Mouse (Mus musculus): ENCODE measurements around the gene Togaram1. TPM values are rescaled to one million over a fixed set of nuclear protein-coding genes. Genes with fewer than 3 reads are reported as not detected.

Gene Togaram1
- polyA plus RNA-seq, 1 experiment from 2014 or later = 6.1 TPM

- Histone ChIP-seq H3K4me1 (ENCODE audit: insufficient read depth) (no peaks in the 10 kb centered on the region), H3K4me2 (ENCODE audit: low read depth, low read length) (no peak overlapping the region), H3K36me3 (replicated peaks; ENCODE audit: insufficient read depth, low read length) (peaks cover 52% of the 10 kb centered on the region), H3K9ac (replicated peaks) (no peak overlapping the region), H3K9me3 (ENCODE audit: low read length) (no peaks in the 10 kb centered on the region), H3K4me3 (ENCODE audit: low read depth, low read length) (no peak overlapping the region), H3K27me3 (ENCODE audit: insufficient read depth, low read length) (no peaks in the 10 kb centered on the region), H3K27ac (ENCODE audit: low read depth) (no peak overlapping the region)
- whole genome bisulfite sequencing (ENCODE audit: insufficient replicate concordance) = 24% methylated on average over 2 of the region's 2 CpGs
- DNase-seq (no peak), ATAC-seq (no peak)
- TF ChIP-seq EP300 (IDR thresholded peaks at IDR 0.05; ENCODE audit: low read depth) = no peak
- no peak for TF ChIP-seq CTCF (IDR thresholded peaks at IDR 0.05; ENCODE audit: low read depth)
Observed at GRCm38 (mm10) chr12:65065241-65065640, 99.6 kb downstream of the Togaram1 start.

- no peak overlapping the region for H3K27ac ChIP-seq (ENCODE audit: low read depth)
- ATAC-seq (no peak), DNase-seq (no peak)
- TF ChIP-seq EP300 (IDR thresholded peaks at IDR 0.05; ENCODE audit: low read depth) (no peak), CTCF (IDR thresholded peaks at IDR 0.05; ENCODE audit: low read depth) (no peak)
- peaks cover 43% of the 10 kb centered on the region for H3K36me3 ChIP-seq (replicated peaks; ENCODE audit: insufficient read depth, low read length)
- WGBS (ENCODE audit: insufficient replicate concordance) = 29% methylated on average over 3 of the region's 3 CpGs
- H3K27me3 ChIP-seq (ENCODE audit: insufficient read depth, low read length) = no peaks in the 10 kb centered on the region
- no peak overlapping the region for H3K9ac ChIP-seq (replicated peaks)
- H3K4me3 ChIP-seq (ENCODE audit: low read depth, low read length) = no peak overlapping the region
- H3K9me3 ChIP-seq (ENCODE audit: low read length) = no peaks in the 10 kb centered on the region
- no peaks in the 10 kb centered on the region for H3K4me1 ChIP-seq (ENCODE audit: insufficient read depth)
- H3K4me2 ChIP-seq (ENCODE audit: low read depth, low read length) = no peak overlapping the region
Observed at GRCm38 (mm10) chr12:65066234-65066633, 100.6 kb downstream of the Togaram1 start.

GRCm38 (mm10) chr12:65068409-65068808, 102.8 kb downstream of the Togaram1 start:
- WGBS (ENCODE audit: insufficient replicate concordance) = 63% methylated on average over 4 of the region's 4 CpGs
- Histone ChIP-seq H3K4me3 (ENCODE audit: low read depth, low read length) (no peak overlapping the region), H3K4me2 (ENCODE audit: low read depth, low read length) (no peak overlapping the region), H3K27ac (ENCODE audit: low read depth) (no peak overlapping the region), H3K36me3 (replicated peaks; ENCODE audit: insufficient read depth, low read length) (peaks cover 31% of the 10 kb centered on the region), H3K9ac (replicated peaks) (no peak overlapping the region), H3K9me3 (ENCODE audit: low read length) (no peaks in the 10 kb centered on the region), H3K4me1 (ENCODE audit: insufficient read depth) (peaks cover 5% of the 10 kb centered on the region; the same call in 1 of the 2 replicates), H3K27me3 (ENCODE audit: insufficient read depth, low read length) (no peaks in the 10 kb centered on the region)
- TF ChIP-seq EP300 (IDR thresholded peaks at IDR 0.05; ENCODE audit: low read depth) (no peak), CTCF (IDR thresholded peaks at IDR 0.05; ENCODE audit: low read depth) (no peak)
- DNase-seq (no peak), ATAC-seq (no peak)

Other genes starting within 250 kb of the Togaram1 start
- 0.69 and 0.99 TPM in 2 replicates for gene Gm527, start 47.9 kb upstream of the Togaram1 start, polyA plus RNA-seq (2015; fragmentation: Nextera tagmentation; extraction: Ambion mirVana)
- gene Klhl28, start 270 bp upstream of the Togaram1 start, polyA plus RNA-seq (2015; fragmentation: Nextera tagmentation; extraction: Ambion mirVana) = 3.4 and 3.6 TPM in 2 replicates
- gene Prpf39, start 70.5 kb downstream of the Togaram1 start, polyA plus RNA-seq (2015; fragmentation: Nextera tagmentation; extraction: Ambion mirVana) = 9.8 and 12.4 TPM in 2 replicates
- 92.4 and 94.7 TPM in 2 replicates for gene Fkbp3, start 108.2 kb downstream of the Togaram1 start, polyA plus RNA-seq (2015; fragmentation: Nextera tagmentation; extraction: Ambion mirVana)
- gene Fancm, start 109.8 kb downstream of the Togaram1 start, polyA plus RNA-seq (2015; fragmentation: Nextera tagmentation; extraction: Ambion mirVana) = 2.0 and 2.8 TPM in 2 replicates
- 18.7 and 22.2 TPM in 2 replicates for gene Mis18bp1, start 206.8 kb downstream of the Togaram1 start, polyA plus RNA-seq (2015; fragmentation: Nextera tagmentation; extraction: Ambion mirVana)